Mouse (Mus musculus) myocyte (in vitro differentiated cells): ENCODE measurements at regions not wholly inside any gene's neighbourhood (a gene's known extent, or its start where the extent isn't known, plus 50 kb on each side); places are given as distances from the start of the nearest gene placed in this dataset.

Experiments used
- H3K27me3 ChIP-seq: one replicate; pipeline ENCODE4 v1.6.1; 2011; ENCODE audit not compliant: control insufficient read depth, insufficient read depth, insufficient read length
- H3K36me3 ChIP-seq: one replicate; pipeline ENCODE4 v1.6.1; 2011; ENCODE audit not compliant: control insufficient read depth, insufficient read depth
- H3K4me2 ChIP-seq: one replicate; pipeline ENCODE4 v1.6.1; 2011; ENCODE audit warnings: low read depth, control low read depth
- H3K4me3 ChIP-seq: one replicate; pipeline ENCODE4 v1.5.1; 2011; ENCODE audit warnings: mild to moderate bottlenecking, control low read depth, moderate library complexity
- H3K79me2 ChIP-seq: one replicate; pipeline ENCODE4 v1.6.1; 2011; ENCODE audit not compliant: control insufficient read depth, insufficient read depth
- H3ac ChIP-seq: one replicate; pipeline ENCODE4 v1.6.1; 2011; ENCODE audit not compliant: control insufficient read depth, insufficient read length
- CEBPB ChIP-seq: IDR thresholded peaks from 2 replicates; pipeline ENCODE4 v1.6.1; 2011; ENCODE audit warnings: mild to moderate bottlenecking, moderate library complexity; ENCODE audit not compliant: poor library complexity, insufficient read depth, severe bottlenecking
- E2F4 ChIP-seq: IDR thresholded peaks from one replicate; pipeline ENCODE4 v1.6.1; 2011; ENCODE audit warnings: mild to moderate bottlenecking, control low read depth, moderate library complexity; ENCODE audit not compliant: insufficient read depth
- MAX ChIP-seq: IDR thresholded peaks from one replicate; pipeline ENCODE4 v1.6.1; 2011; ENCODE audit warnings: low read depth, mild to moderate bottlenecking, control low read depth
- MYOD1 ChIP-seq, 3 experiments: IDR thresholded peaks; one replicate each; pipeline ENCODE4 v1.6.1; 2011; ENCODE audit warnings: control low read depth in 2 of 3, low read depth in 2 of 3, mild to moderate bottlenecking in 2 of 3, moderate library complexity in 1 of 3; ENCODE audit not compliant: insufficient read length in 2 of 3, control insufficient read depth in 1 of 3
- MYOG ChIP-seq, 3 experiments: IDR thresholded peaks; one replicate each; pipeline ENCODE4 v1.6.1; 2011; ENCODE audit warnings: control low read depth in 2 of 3, low read depth in 2 of 3, mild to moderate bottlenecking in 2 of 3; ENCODE audit not compliant: insufficient read length in 2 of 3, control insufficient read depth in 1 of 3, insufficient read depth in 1 of 3
- POLR2A ChIP-seq: IDR thresholded peaks from one replicate; pipeline ENCODE4 v1.6.1; 2011; ENCODE audit warnings: low read depth, mild to moderate bottlenecking, control low read depth, moderate library complexity; ENCODE audit not compliant: insufficient read length
- POLR2AphosphoS2 ChIP-seq: IDR thresholded peaks from one replicate; pipeline ENCODE4 v1.6.1; 2011; ENCODE audit warnings: low read depth, control low read depth; ENCODE audit not compliant: insufficient read length
- REST ChIP-seq: IDR thresholded peaks from one replicate; pipeline ENCODE4 v1.6.1; 2011; ENCODE audit warnings: mild to moderate bottlenecking, control low read depth, moderate library complexity; ENCODE audit not compliant: insufficient read depth, insufficient read length
- SRF ChIP-seq: IDR thresholded peaks from one replicate; pipeline ENCODE4 v1.6.1; 2011; ENCODE audit warnings: low read depth; ENCODE audit not compliant: control insufficient read depth, insufficient read length
- TCF12 ChIP-seq: IDR thresholded peaks from one replicate; pipeline ENCODE4 v1.6.1; 2011; ENCODE audit warnings: mild to moderate bottlenecking, control low read depth; ENCODE audit not compliant: poor library complexity, insufficient read depth, severe bottlenecking
- TCF3 ChIP-seq: IDR thresholded peaks from one replicate; pipeline ENCODE4 v1.6.1; 2011; ENCODE audit warnings: low read depth, control low read depth; ENCODE audit not compliant: insufficient read length
- USF1 ChIP-seq: IDR thresholded peaks from one replicate; pipeline ENCODE4 v1.6.1; 2011; ENCODE audit warnings: low read depth, mild to moderate bottlenecking, control low read depth, moderate library complexity

GRCm38 (mm10) chr10:101039034-101039433 is 448.8 kb downstream of the 1700017N19Rik start:
- TF ChIP-seq REST (no peak), CEBPB (no peak), POLR2A (no peak), SRF (no peak), POLR2AphosphoS2 (no peak), TCF12 (no peak), USF1 (no peak), TCF3 (no peak), MAX (no peak), E2F4 (no peak), MYOG (IDR thresholded peaks at IDR 0.05; ENCODE audit: control insufficient read depth in 1 of 3, insufficient read depth in 1 of 3, insufficient read length in 2 of 3, low read depth in 2 of 3) (no peak), MYOD1 (IDR thresholded peaks at IDR 0.05; ENCODE audit: control insufficient read depth in 1 of 3, insufficient read length in 2 of 3, low read depth in 2 of 3) (no peak)
- no peaks in the 10 kb centered on the region for H3K79me2 ChIP-seq
- no peak overlapping the region for H3ac ChIP-seq
- H3K27me3 ChIP-seq = no peaks in the 10 kb centered on the region
- no peak overlapping the region for H3K4me2 ChIP-seq
- no peaks in the 10 kb centered on the region for H3K36me3 ChIP-seq
- H3K4me3 ChIP-seq = no peak overlapping the region
